Mouse (Mus musculus) heart, postnatal 4 days (tissue): ENCODE data around the gene Ucp2. TPM values are rescaled to one million over a fixed set of nuclear protein-coding genes. Genes with fewer than 3 reads are reported as not detected.

Source experiments
- total RNA-seq, 2 experiments: library from RNA; stranded (reverse); gene quantifications; 2 replicates each; pipeline ENCODE4 v1.2.3; 2021

The Ucp2 gene
- total RNA-seq, 2 experiments from 2014 or later: 338 to 355 TPM

Other genes starting within 250 kb of the Ucp2 start
- gene P4ha3, start 207.8 kb upstream of the Ucp2 start, total RNA-seq: 10 to 100 TPM; 10.5 to 11.1 TPM
- gene C2cd3, start 121.1 kb upstream of the Ucp2 start, total RNA-seq: 10 to 100 TPM; 11.5 to 15.0 TPM
- 10 to 100 TPM; 50.7 to 56.0 TPM for gene Ppme1, start 121.0 kb upstream of the Ucp2 start, total RNA-seq
- gene Ucp3, start 20.3 kb upstream of the Ucp2 start, total RNA-seq: 10 to 100 TPM; 15.2 to 16.5 TPM
- gene Dnajb13, start 21.6 kb downstream of the Ucp2 start, total RNA-seq: not detected
- gene Coa4, start 43.7 kb downstream of the Ucp2 start, total RNA-seq: 10 to 100 TPM in 1 of 2 experiments, 1 to 10 TPM in 1; 9.7 to 10.6 TPM
- gene Rab6a, start 114.1 kb downstream of the Ucp2 start, total RNA-seq: 10 to 100 TPM; 84.1 to 84.7 TPM
- gene Mrpl48, start 115.0 kb downstream of the Ucp2 start, total RNA-seq: 10 to 100 TPM; 74.9 to 78.5 TPM
- 1 to 10 TPM in 1 of 2 experiments, under 1 TPM in 1; 0.65 to 1.5 TPM for gene Plekhb1, start 169.1 kb downstream of the Ucp2 start, total RNA-seq
- gene Fam168a, start 213.3 kb downstream of the Ucp2 start, total RNA-seq: 10 to 100 TPM; 55.1 to 58.6 TPM